Mouse (Mus musculus) MEL (cell line): Measurements from ENCODE around the gene Zfp1. TPM values are rescaled to one million over a fixed set of nuclear protein-coding genes. Genes with fewer than 3 reads are reported as not detected.
A peak's percentile ranks its signal among the peaks of the same experiment; 100 is the strongest.

Experiments
- DNase-seq: peaks from one replicate; pipeline ENCODE4 v3.0.0; 2011; ENCODE audit warnings: low read depth, low spot score
- H3K27ac ChIP-seq: 2 replicates; pipeline ENCODE4 v1.5.1; 2012; ENCODE audit warnings: low read depth, mild to moderate bottlenecking, control low read depth, low read length, moderate library complexity; ENCODE audit not compliant: control insufficient read depth
- H3K27me3 ChIP-seq, 2 experiments: fragments of 150-350 bp in 1 of 2; sonication (generic) in 1 of 2; 2 replicates each; pipeline ENCODE4 v1.6.1; 2012; ENCODE audit warnings: low read length in 2 of 2, mild to moderate bottlenecking in 2 of 2, improper control_type of control experiment in 1 of 2, moderate library complexity in 1 of 2; ENCODE audit not compliant: insufficient read depth in 2 of 2, control insufficient read depth in 1 of 2
- H3K36me3 ChIP-seq, 2 experiments: 2 replicates each; pipeline ENCODE4 v1.6.1; 2012 to 2014; ENCODE audit warnings: low read length in 2 of 2, improper control_type of control experiment in 1 of 2, inconsistent platforms in 1 of 2, mild to moderate bottlenecking in 1 of 2; ENCODE audit not compliant: insufficient read depth in 2 of 2, control insufficient read depth in 1 of 2
- H3K4me1 ChIP-seq, 2 experiments: fragments of 150-350 bp in 1 of 2; sonication (generic) in 1 of 2; 2 replicates each; pipeline ENCODE4 v1.6.1; 2012; ENCODE audit warnings: low read length in 2 of 2, improper control_type of control experiment in 1 of 2, mild to moderate bottlenecking in 1 of 2; ENCODE audit not compliant: insufficient read depth in 2 of 2, control insufficient read depth in 1 of 2
- H3K4me3 ChIP-seq, 2 experiments: fragments of 150-350 bp in 1 of 2; sonication (generic) in 1 of 2; 2 replicates each; pipeline ENCODE4 v1.5.1; 2012; ENCODE audit warnings: low read depth in 2 of 2, low read length in 2 of 2, mild to moderate bottlenecking in 2 of 2, moderate library complexity in 2 of 2, control low read depth in 1 of 2, improper control_type of control experiment in 1 of 2; ENCODE audit not compliant: control insufficient read depth in 1 of 2, insufficient read depth in 1 of 2
- H3K79me2 ChIP-seq: 2 replicates; pipeline ENCODE4 v1.6.1; 2012; ENCODE audit warnings: mild to moderate bottlenecking, low read length, moderate library complexity; ENCODE audit not compliant: control insufficient read depth, poor library complexity, insufficient read depth
- H3K9ac ChIP-seq: 2 replicates; pipeline ENCODE4 v1.6.1; 2012; ENCODE audit warnings: low read depth, mild to moderate bottlenecking, control low read depth, low read length, moderate library complexity; ENCODE audit not compliant: control insufficient read depth, poor library complexity, severe bottlenecking
- H3K9me3 ChIP-seq: fragments of 150-350 bp; sonication (generic); replicated peaks from 2 replicates; pipeline ENCODE4 v1.6.1; 2012; ENCODE audit warnings: mild to moderate bottlenecking, low read length, improper control_type of control experiment, moderate library complexity; ENCODE audit not compliant: insufficient read depth
- CHD1 ChIP-seq: IDR thresholded peaks from 2 replicates; pipeline ENCODE4 v1.6.1; 2012; ENCODE audit warnings: low read depth, mild to moderate bottlenecking, inconsistent platforms, low read length, improper control_type of control experiment
- EP300 ChIP-seq, 2 experiments: IDR thresholded peaks; 2 replicates each; pipeline ENCODE4 v1.6.1; 2011; ENCODE audit warnings: improper control_type of control experiment in 2 of 2, low read length in 2 of 2, low read depth in 1 of 2, mild to moderate bottlenecking in 1 of 2
- ETS1 ChIP-seq: IDR thresholded peaks from 2 replicates; pipeline ENCODE4 v1.6.1; 2012; ENCODE audit warnings: low read depth, mild to moderate bottlenecking, inconsistent platforms, low read length, improper control_type of control experiment, moderate library complexity
- GATA1 ChIP-seq: IDR thresholded peaks from 2 replicates; pipeline ENCODE4 v1.6.1; 2011; ENCODE audit warnings: low read depth, low read length, improper control_type of control experiment
- HCFC1 ChIP-seq: IDR thresholded peaks from 2 replicates; pipeline ENCODE4 v1.6.1; 2012; ENCODE audit warnings: low read depth, mild to moderate bottlenecking, inconsistent platforms, low read length, improper control_type of control experiment, moderate library complexity
- KAT2A ChIP-seq: conservative IDR thresholded peaks from 2 replicates; pipeline ENCODE4 v1.6.1; 2012; ENCODE audit warnings: low read depth, low read length, improper control_type of control experiment, inconsistent platforms
- MAFK ChIP-seq: IDR thresholded peaks from 2 replicates; pipeline ENCODE4 v1.6.1; 2011; ENCODE audit warnings: low read depth, mild to moderate bottlenecking, low read length, improper control_type of control experiment, borderline replicate concordance
- MAZ ChIP-seq: IDR thresholded peaks from 2 replicates; pipeline ENCODE4 v1.6.1; 2012; ENCODE audit warnings: low read depth, mild to moderate bottlenecking, inconsistent platforms, low read length, improper control_type of control experiment
- MYB ChIP-seq: IDR thresholded peaks from 2 replicates; pipeline ENCODE4 v1.6.1; 2011; ENCODE audit warnings: mild to moderate bottlenecking, low read depth, low read length, improper control_type of control experiment
- NELFE ChIP-seq: IDR thresholded peaks from 2 replicates; pipeline ENCODE4 v1.6.1; 2011; ENCODE audit warnings: low read depth, low read length, improper control_type of control experiment
- POLR2AphosphoS2 ChIP-seq: IDR thresholded peaks from 2 replicates; pipeline ENCODE4 v1.6.1; 2011; ENCODE audit warnings: low read length, improper control_type of control experiment
- RAD21 ChIP-seq: IDR thresholded peaks from 2 replicates; pipeline ENCODE4 v1.6.1; 2011; ENCODE audit warnings: mild to moderate bottlenecking, low read depth, low read length, improper control_type of control experiment
- RCOR1 ChIP-seq: IDR thresholded peaks from 2 replicates; pipeline ENCODE4 v1.6.1; 2012; ENCODE audit warnings: low read depth, mild to moderate bottlenecking, inconsistent platforms, low read length, improper control_type of control experiment
- TCF12 ChIP-seq: IDR thresholded peaks from 2 replicates; pipeline ENCODE4 v1.6.1; 2014; ENCODE audit warnings: low read depth, mild to moderate bottlenecking, inconsistent platforms, low read length, improper control_type of control experiment, moderate library complexity
- USF1 ChIP-seq: IDR thresholded peaks from 2 replicates; pipeline ENCODE4 v1.6.1; 2014; ENCODE audit warnings: low read depth, mild to moderate bottlenecking, inconsistent platforms, low read length, improper control_type of control experiment, moderate library complexity
- ZKSCAN1 ChIP-seq: IDR thresholded peaks from 2 replicates; pipeline ENCODE4 v1.6.1; 2012; ENCODE audit warnings: low read depth, mild to moderate bottlenecking, inconsistent platforms, low read length, improper control_type of control experiment, moderate library complexity
- polyA plus RNA-seq, 2 experiments: library from polyadenylated mRNA; stranded (reverse) in 1 of 2; unstranded in 1 of 2; fragments of >175 nt in 1 of 2; fragments of >200 nt in 1 of 2; gene quantifications; 2 replicates each; pipeline versions ENCODE4 v1.2.1 to v1.2.4; 2012; ENCODE audit warnings: low replicate concordance in 2 of 2, low read depth in 1 of 2; ENCODE audit not compliant: insufficient read length in 2 of 2, insufficient read depth in 1 of 2, missing spikeins in 1 of 2
- total RNA-seq: library from RNA; depleted of rRNA; stranded (reverse); fragments of 300-350 nt; gene quantifications from 2 replicates; pipeline ENCODE4 v1.2.3, GENCODE M21; 2012

Gene Zfp1
- total and polyA plus RNA-seq, 3 experiments = 12.2 to 12.4 TPM; not detected in 1

GRCm38 (mm10) chr8:111704585-111704984 is 61.4 kb downstream of the Zfp1 start:
- H3K4me1 ChIP-seq = peaks cover 3 to 13% of the 10 kb centered on the region in 2 experiments; a peak in 3 of 4 replicates
- no peak for TF ChIP-seq POLR2AphosphoS2
- TF ChIP-seq HCFC1 = no peak
- H3K27ac ChIP-seq = no peak overlapping the region
- H3K4me3 ChIP-seq = no peak overlapping the region
- peaks cover 0 to 8% of the 10 kb centered on the region in 2 experiments; a peak in 2 of 4 replicates for H3K36me3 ChIP-seq
- H3K9ac ChIP-seq = no peak overlapping the region
- H3K27me3 ChIP-seq = no peaks in the 10 kb centered on the region
- H3K9me3 ChIP-seq = no peaks in the 10 kb centered on the region
- DNase-seq = no peak
- no peaks in the 10 kb centered on the region for H3K79me2 ChIP-seq

- no peaks in the 10 kb centered on the region for H3K79me2 ChIP-seq
- peaks cover 0 to 8% of the 10 kb centered on the region in 2 experiments; a peak in 2 of 4 replicates for H3K36me3 ChIP-seq
- H3K9ac ChIP-seq = 0 out of 2 replicates have a peak overlapping the region, but pooled peaks have one; percentile 3
- H3K4me3 ChIP-seq = no peak overlapping the region
- no peaks in the 10 kb centered on the region for H3K27me3 ChIP-seq
- H3K4me1 ChIP-seq = peaks cover 3 to 13% of the 10 kb centered on the region in 2 experiments; a peak in 3 of 4 replicates
- DNase-seq = peak; percentile 49
- H3K27ac ChIP-seq = no peak overlapping the region
- H3K9me3 ChIP-seq = no peaks in the 10 kb centered on the region
- peak; percentile 73 for TF ChIP-seq GATA1
- no peak for TF ChIP-seq HCFC1
- TF ChIP-seq TCF12 = peak; percentile 48; the same call in 1 of the 2 replicates
- TF ChIP-seq MAZ = no peak
- peak; percentile 3; the same call in 1 of the 2 replicates for TF ChIP-seq ETS1
Observed at GRCm38 (mm10) chr8:111705222-111705621, 62.0 kb downstream of the Zfp1 start.

GRCm38 (mm10) chr8:111705699-111706098 is 62.5 kb downstream of the Zfp1 start:
- TF ChIP-seq ZKSCAN1 (no peak), MYB (no peak), USF1 (no peak), NELFE (no peak), RCOR1 (no peak), CHD1 (no peak), RAD21 (no peak), MAFK (no peak), POLR2AphosphoS2 (no peak), TCF12 (no peak), EP300 (IDR thresholded peaks at IDR 0.05; ENCODE audit: low read depth in 1 of 2, low read length in 2 of 2) (no peak), KAT2A (no peak)
- Histone ChIP-seq H3K27ac (no peak overlapping the region), H3K9me3 (no peaks in the 10 kb centered on the region), H3K9ac (no peak overlapping the region), H3K27me3 (no peaks in the 10 kb centered on the region), H3K79me2 (no peaks in the 10 kb centered on the region), H3K4me1 (peaks cover 3 to 13% of the 10 kb centered on the region in 2 experiments; a peak in 3 of 4 replicates), H3K36me3 (peaks cover 0 to 8% of the 10 kb centered on the region in 2 experiments; a peak in 2 of 4 replicates), H3K4me3 (no peak overlapping the region)
- DNase-seq = no peak
